Mouse (Mus musculus) liver, adult 2 months (tissue): ENCODE data around the gene Helt.

Experiments used
- CTCF ChIP-seq: fragments of 200-500 bp; IDR thresholded peaks from 2 replicates; pipeline ENCODE4 v1.5.1; 2011; ENCODE audit warnings: low read depth, low read length, control low read depth
- POLR2A ChIP-seq: fragments of 200-500 bp; IDR thresholded peaks from 2 replicates; pipeline ENCODE4 v1.6.1; 2011; ENCODE audit warnings: low read length, control low read depth; ENCODE audit not compliant: insufficient read depth; ENCODE audit errors: extremely low read depth

DNA sequence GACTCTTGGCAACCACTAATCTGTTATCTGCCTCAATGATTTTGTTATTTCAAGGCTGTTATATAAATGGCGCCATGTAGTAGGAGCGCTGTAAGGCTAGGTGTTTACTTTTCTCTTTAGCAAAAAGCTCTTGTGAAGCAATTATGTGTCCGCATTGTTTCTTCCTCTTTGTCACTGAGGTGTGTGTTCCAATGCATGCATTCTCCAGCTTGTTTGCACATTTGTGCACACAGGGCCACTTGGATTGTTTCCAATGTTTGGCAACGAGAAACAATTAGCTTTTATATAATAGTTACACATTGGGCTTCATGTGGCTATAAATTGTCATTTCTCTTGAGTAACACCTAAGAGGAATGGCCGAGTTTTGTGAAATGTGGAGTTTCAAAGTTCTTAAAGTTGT, 44.8 kb upstream of the Helt start:
- no peak for TF ChIP-seq CTCF
- no peak for TF ChIP-seq POLR2A
